Mouse (Mus musculus): ENCODE measurements around the gene Evi5l. TPM values are rescaled to one million over a fixed set of nuclear protein-coding genes. Genes with fewer than 3 reads are reported as not detected.
"Not testable (repeated sequence)": the region's sequence is repeated elsewhere in the genome, so short reads cannot be mapped to it uniquely, and the experiment has no call there.

Evi5l gene
- polyA plus RNA-seq, 1 experiment from 2014 or later: 36.3 TPM

GRCm38 (mm10) chr8:4247241-4247640 is 80.9 kb downstream of the Evi5l start:
- Histone ChIP-seq H3K4me1 (peaks cover 22% of the 10 kb centered on the region), H3K27ac (no peak overlapping the region), H3K9ac (no peak overlapping the region), H3K4me3 (no peak overlapping the region), H3K4me2 (no peak overlapping the region), H3K36me3 (peaks cover 80% of the 10 kb centered on the region), H3K27me3 (no peaks in the 10 kb centered on the region; the same call in 1 of the 2 replicates), H3K9me3 (no peaks in the 10 kb centered on the region)
- ATAC-seq (ENCODE audit: insufficient number of reproducible peaks, insufficient read depth, low FRiP score, low TSS enrichment, low read depth): no peak
- WGBS: 92% methylated on average over 8 of the region's 8 CpGs

DNA sequence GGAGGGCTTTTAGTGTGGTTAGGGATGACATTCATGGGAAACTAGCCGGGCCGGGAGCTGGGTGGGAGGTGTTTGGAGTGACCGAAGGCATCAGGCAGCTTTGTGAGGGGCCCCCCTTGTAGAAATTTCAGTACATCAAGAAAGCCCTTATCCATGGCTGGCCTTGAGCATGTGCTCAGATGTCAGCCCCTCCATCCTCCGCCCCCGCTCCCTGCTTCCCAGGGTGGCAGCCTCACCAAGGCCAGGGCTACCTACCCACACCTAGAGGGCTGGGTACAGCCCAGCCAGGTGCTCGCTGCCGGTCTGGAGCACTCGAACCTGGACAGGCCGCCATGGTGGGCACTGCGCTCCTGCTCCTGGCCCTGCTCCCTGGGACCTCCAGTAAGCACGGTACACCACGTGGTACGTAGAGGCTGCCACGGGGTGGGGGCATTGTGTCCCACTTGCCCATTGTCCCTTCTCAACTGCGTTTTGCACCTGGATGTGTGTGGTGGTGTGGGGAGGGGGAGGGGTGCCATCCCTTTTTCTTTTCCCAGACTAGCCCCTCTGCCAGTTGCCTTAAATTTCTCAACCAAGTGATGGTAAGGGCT is 81.7 kb downstream of the Evi5l start, which contains the start of gene Tgfbr3l:
Gene Tgfbr3l, plus strand, starts transcription at position 264 of the 590 bp plus-strand sequence.
- Histone ChIP-seq H3K9me3 (no peaks in the 10 kb centered on the region), H3K36me3 (peaks cover 72% of the 10 kb centered on the region), H3K4me3 (no peak within 1 kb of the TSS), H3K27me3 (no peaks in the 10 kb centered on the region; the same call in 1 of the 2 replicates), H3K27ac (no peak within 1 kb of the TSS; the same call in 1 of the 2 replicates), H3K4me1 (peaks cover 26% of the 10 kb centered on the region), H3K9ac (peak within 1 kb of the TSS; percentile 55), H3K4me2 (no peak within 1 kb of the TSS)
- WGBS: 86% methylated on average over 15 of the region's 15 CpGs
- no peak for ATAC-seq (ENCODE audit: insufficient number of reproducible peaks, insufficient read depth, low FRiP score, low TSS enrichment, low read depth)

DNA sequence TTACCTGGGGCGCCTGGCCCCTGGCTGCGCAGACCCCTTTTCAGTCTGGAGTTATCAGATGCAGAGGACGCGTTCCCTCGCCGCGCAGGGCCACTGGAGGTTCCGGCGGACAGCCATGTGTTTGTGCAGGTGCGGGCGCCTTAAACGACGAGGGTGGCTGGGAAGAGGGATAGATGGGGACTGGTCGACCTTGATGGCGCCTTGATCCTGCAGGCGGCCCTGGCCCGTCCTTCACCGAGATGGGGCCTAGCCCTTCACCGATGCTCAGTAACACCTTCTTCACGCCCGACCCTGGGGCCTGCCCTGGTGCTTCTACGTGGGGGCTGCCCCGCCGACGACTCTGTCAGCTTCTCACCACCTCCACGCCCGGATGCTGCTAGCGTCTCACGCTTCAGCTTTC is 82.8 kb downstream of the Evi5l start:
- H3K9me3 ChIP-seq: no peaks in the 10 kb centered on the region
- H3K4me1 ChIP-seq: peaks cover 34% of the 10 kb centered on the region
- no peak overlapping the region for H3K4me2 ChIP-seq
- peak overlapping the region; percentile 55 for H3K9ac ChIP-seq
- no peak overlapping the region for H3K27ac ChIP-seq
- peaks cover 61% of the 10 kb centered on the region for H3K36me3 ChIP-seq
- H3K4me3 ChIP-seq: no peak overlapping the region
- ATAC-seq (ENCODE audit: insufficient number of reproducible peaks, insufficient read depth, low FRiP score, low TSS enrichment, low read depth): no peak
- WGBS: 23% methylated on average over 29 of the region's 29 CpGs
- no peaks in the 10 kb centered on the region; the same call in 1 of the 2 replicates for H3K27me3 ChIP-seq

DNA sequence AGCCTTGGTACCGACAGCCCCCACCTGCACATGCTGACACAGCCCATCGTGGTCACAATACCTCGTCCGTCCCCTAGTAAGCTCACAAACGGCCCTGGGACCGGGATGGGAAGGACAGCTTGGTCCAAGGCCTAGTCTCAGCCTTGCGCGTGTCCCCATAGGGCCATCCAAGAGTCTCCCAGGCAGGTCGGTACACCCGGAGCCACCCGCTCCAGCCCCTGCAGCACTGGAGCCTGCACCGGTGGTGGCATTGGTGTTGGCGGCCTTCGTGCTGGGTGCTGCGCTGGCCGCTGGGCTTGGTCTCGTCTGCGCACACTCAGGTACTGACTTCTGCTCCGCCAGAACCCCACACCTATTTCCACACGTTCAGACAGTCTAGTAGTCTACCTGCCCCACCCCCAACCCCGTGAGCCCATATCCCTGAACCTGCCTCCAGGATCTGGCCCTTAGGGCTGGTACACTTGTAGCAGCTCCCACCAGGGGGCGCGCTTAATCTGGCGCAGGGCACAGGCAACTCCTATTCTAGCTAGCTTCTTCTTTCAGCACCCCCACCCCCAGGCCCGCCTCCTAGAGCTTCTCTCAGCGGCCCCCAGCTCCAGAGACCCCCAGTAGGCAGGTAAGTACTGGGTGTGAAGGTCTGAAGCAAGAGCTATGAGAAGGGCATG is 84.1 kb downstream of the Evi5l start:
- no peaks in the 10 kb centered on the region for H3K9me3 ChIP-seq
- H3K4me1 ChIP-seq: peaks cover 37% of the 10 kb centered on the region
- no peak for ATAC-seq (ENCODE audit: insufficient number of reproducible peaks, insufficient read depth, low FRiP score, low TSS enrichment, low read depth)
- no peak overlapping the region for H3K27ac ChIP-seq
- 34% methylated on average over 26 of the region's 26 CpGs for WGBS
- H3K36me3 ChIP-seq: peaks cover 61% of the 10 kb centered on the region
- H3K4me3 ChIP-seq: no peak overlapping the region
- H3K27me3 ChIP-seq: no peaks in the 10 kb centered on the region; the same call in 1 of the 2 replicates
- no peak overlapping the region for H3K9ac ChIP-seq
- H3K4me2 ChIP-seq: no peak overlapping the region

DNA sequence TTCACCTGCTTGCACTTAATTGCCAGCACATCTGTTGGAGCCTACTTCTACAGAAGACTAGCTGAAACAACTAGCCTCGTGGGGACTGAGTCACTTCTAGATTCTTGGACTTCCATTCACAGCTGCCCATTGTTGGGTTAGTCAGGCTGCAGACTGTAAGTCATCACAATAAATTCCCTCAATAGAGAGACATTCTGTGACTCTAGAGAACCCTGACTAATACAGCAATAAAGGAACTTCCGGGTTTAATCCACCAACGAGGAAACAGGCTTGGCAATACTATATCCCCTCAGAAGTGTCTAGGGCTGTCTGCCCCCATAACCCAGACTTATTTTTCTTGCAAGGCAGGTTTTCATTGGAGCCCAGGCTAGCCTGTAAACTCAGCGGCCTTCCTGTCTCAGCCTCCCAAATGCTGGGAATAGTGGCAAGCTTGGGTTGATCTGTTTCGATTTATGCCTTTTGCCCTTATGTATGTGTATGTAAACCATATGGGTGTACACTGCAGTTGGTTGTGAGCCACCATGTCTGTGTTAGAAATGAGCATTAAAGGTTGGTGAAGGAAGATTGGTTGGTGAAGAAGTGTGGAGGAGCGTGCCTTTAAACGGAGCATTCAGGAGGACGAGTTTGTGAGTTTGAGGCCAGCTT is 85.9 kb downstream of the Evi5l start:
- Histone ChIP-seq H3K27me3 (no peaks in the 10 kb centered on the region; the same call in 1 of the 2 replicates), H3K36me3 (peaks cover 61% of the 10 kb centered on the region), H3K4me1 (peaks cover 45% of the 10 kb centered on the region), H3K27ac (peak overlapping the region; percentile 95; the same call in 1 of the 2 replicates), H3K4me2 (peak overlapping the region; percentile 76), H3K9ac (peak overlapping the region; percentile 89), H3K9me3 (no peaks in the 10 kb centered on the region), H3K4me3 (peak overlapping the region; percentile 79)
- ATAC-seq (ENCODE audit: insufficient number of reproducible peaks, insufficient read depth, low FRiP score, low TSS enrichment, low read depth): no peak
- 47% methylated on average over 8 of the region's 8 CpGs for WGBS

DNA sequence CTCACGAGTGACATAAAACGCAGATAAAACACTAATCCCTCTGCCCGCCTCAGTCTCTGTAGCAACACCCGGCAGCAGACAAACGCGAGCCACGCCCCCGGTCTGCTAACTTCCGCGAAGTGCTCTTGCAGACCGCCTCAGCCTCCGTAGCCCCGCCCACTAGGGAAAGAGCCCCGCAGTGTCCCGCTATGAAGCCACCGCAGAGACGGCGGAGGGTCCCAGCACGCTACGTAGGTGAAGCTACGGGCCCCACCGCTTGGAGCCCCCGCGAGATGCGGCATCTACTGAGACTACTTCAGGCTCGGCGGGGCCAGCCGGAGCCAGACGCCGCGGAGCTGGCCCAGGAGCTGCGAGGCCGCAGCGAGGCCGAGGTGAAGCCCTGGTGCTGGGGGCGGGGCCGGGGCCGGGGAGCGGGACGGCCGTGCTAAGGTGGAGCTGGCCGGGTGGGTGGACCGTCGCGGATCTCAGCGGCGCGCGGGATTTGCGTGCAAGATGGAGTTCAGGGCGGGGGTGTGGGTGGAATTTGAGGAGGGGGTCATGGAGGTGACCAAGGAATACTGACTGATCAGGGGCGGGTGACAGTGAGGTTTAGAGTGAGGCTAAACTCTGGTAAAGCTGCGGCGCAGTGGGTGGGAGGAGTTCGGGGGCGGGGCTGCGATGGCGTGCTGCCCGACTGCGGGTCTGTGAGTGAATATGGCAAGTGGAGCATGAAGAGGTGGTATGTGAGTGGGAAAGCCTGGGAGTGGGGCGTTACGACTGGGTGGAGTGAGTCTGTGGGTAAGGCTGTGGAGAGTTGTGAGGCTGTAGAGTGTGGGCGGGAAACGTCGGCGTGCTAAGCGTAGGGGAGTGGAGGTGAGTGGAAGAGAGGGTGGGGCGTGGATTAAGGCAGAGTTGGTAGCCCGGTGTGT is 86.8 kb downstream of the Evi5l start, which contains the start of gene Snapc2:
Gene Snapc2, plus strand, starts transcription at position 147 of the 908 bp plus-strand sequence.
- peak; percentile 87 for ATAC-seq (ENCODE audit: insufficient number of reproducible peaks, insufficient read depth, low FRiP score, low TSS enrichment, low read depth)
- peak within 1 kb of the TSS; percentile 95 for H3K27ac ChIP-seq
- H3K36me3 ChIP-seq: peaks cover 53% of the 10 kb centered on the region
- under 1% methylated on average over 69 of the region's 69 CpGs for WGBS
- H3K9ac ChIP-seq: peak within 1 kb of the TSS; percentile 89
- no peaks in the 10 kb centered on the region; the same call in 1 of the 2 replicates for H3K27me3 ChIP-seq
- H3K4me3 ChIP-seq: peak within 1 kb of the TSS; percentile 79
- H3K4me1 ChIP-seq: peaks cover 52% of the 10 kb centered on the region
- H3K4me2 ChIP-seq: peak within 1 kb of the TSS; percentile 76
- no peaks in the 10 kb centered on the region for H3K9me3 ChIP-seq

GRCm38 (mm10) chr8:4254001-4254400 is 87.6 kb downstream of the Evi5l start:
- ATAC-seq (ENCODE audit: insufficient number of reproducible peaks, insufficient read depth, low FRiP score, low TSS enrichment, low read depth): no peak
- Histone ChIP-seq H3K9me3 (no peaks in the 10 kb centered on the region), H3K27ac (peak overlapping the region; percentile 95; the same call in 1 of the 2 replicates), H3K4me2 (peak overlapping the region; percentile 76), H3K27me3 (no peaks in the 10 kb centered on the region), H3K36me3 (peaks cover 46% of the 10 kb centered on the region), H3K4me1 (peaks cover 45% of the 10 kb centered on the region), H3K9ac (peak overlapping the region; percentile 49), H3K4me3 (peak overlapping the region; percentile 79)
- 67% methylated on average over 6 of the region's 6 CpGs for WGBS

GRCm38 (mm10) chr8:4255471-4255870 is 89.1 kb downstream of the Evi5l start:
- H3K27ac ChIP-seq; H3K27me3 ChIP-seq; H3K4me3 ChIP-seq; ATAC-seq (ENCODE audit: insufficient number of reproducible peaks, insufficient read depth, low FRiP score, low TSS enrichment, low read depth); H3K9ac ChIP-seq; H3K4me2 ChIP-seq; H3K9me3 ChIP-seq: not testable (repeated sequence)
- Histone ChIP-seq H3K4me1 (peaks cover 47% of the 10 kb centered on the region), H3K36me3 (peaks cover 41% of the 10 kb centered on the region)
- 80% methylated on average over 7 of the region's 7 CpGs for WGBS

DNA sequence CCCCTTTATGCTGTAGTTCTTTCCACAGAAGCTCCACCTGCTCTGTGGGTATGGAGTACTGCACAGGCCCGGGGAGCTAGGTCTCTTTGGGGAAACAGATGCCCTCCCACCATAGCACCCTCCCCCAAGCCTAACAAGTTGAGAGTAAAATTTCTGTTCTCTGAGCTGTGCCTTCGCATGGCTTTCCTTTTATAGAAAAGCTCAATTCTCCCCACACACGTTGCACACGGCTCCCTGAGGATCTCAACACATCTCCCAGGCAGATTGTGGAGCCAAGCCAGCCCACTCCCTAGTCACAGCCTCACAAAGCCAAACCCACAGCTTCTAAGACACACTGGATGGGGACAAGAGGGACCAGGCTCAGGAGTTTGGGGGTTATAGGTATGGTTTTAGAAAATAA is 90.5 kb downstream of the Evi5l start:
- H3K9ac ChIP-seq: peak overlapping the region; percentile 91
- H3K9me3 ChIP-seq: no peaks in the 10 kb centered on the region
- H3K36me3 ChIP-seq: peaks cover 55% of the 10 kb centered on the region
- no peak for ATAC-seq (ENCODE audit: insufficient number of reproducible peaks, insufficient read depth, low FRiP score, low TSS enrichment, low read depth)
- peak overlapping the region; percentile 66 for H3K4me2 ChIP-seq
- WGBS: 50% methylated on average over 4 of the region's 4 CpGs
- H3K4me1 ChIP-seq: peaks cover 43% of the 10 kb centered on the region
- peak overlapping the region; percentile 84; the same call in 1 of the 2 replicates for H3K4me3 ChIP-seq
- H3K27me3 ChIP-seq: no peaks in the 10 kb centered on the region
- H3K27ac ChIP-seq: no peak overlapping the region; the same call in 1 of the 2 replicates

DNA sequence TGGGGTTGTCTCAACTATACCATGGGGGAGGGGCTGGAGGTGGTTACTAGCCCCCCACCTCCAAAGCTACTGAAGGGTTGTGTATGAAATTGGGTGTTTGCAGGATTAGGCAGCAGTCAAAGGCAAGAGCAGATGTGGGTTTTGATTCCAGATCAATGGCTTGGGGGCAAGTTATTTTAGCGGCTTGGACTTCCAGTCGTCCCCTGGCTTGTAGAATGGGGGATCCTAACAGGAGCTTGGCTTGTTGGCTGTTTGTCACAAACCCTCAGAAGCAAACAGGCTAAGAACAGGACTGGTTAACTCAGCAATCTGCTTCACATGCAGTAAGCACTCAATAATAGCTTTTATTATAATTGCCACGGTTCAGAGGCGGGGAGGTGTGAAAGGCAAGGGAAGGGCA is 91.0 kb downstream of the Evi5l start:
- no peak for ATAC-seq (ENCODE audit: insufficient number of reproducible peaks, insufficient read depth, low FRiP score, low TSS enrichment, low read depth)
- H3K4me3 ChIP-seq: peak overlapping the region; percentile 84; the same call in 1 of the 2 replicates
- no peaks in the 10 kb centered on the region for H3K27me3 ChIP-seq
- H3K4me2 ChIP-seq: peak overlapping the region; percentile 66
- H3K9me3 ChIP-seq: no peaks in the 10 kb centered on the region
- peak overlapping the region; percentile 91 for H3K9ac ChIP-seq
- peaks cover 41% of the 10 kb centered on the region for H3K4me1 ChIP-seq
- peaks cover 59% of the 10 kb centered on the region for H3K36me3 ChIP-seq
- H3K27ac ChIP-seq: no peak overlapping the region; the same call in 1 of the 2 replicates
- WGBS: 56% methylated on average over 4 of the region's 4 CpGs

DNA sequence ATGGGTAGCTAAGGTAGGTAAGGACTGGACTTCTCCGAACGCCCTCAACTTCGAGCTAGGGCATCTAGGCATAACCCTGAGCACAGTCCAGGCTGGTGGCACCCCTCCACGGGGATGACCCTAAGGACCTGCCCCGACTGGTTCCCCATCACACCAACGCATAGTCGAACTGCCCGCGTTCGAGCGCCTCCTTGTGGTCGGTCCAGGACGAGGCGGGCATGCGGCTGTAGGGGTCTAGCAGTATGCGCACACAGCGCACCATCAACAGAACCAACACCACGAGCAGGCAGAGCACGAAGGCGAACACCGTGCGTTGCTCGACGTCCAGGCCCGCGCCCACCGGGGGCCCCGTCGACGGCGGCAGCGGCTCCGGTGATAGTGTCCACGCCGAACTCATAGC is 91.9 kb downstream of the Evi5l start:
- Histone ChIP-seq H3K27ac (peak overlapping the region; percentile 85), H3K27me3 (no peaks in the 10 kb centered on the region), H3K9ac (peak overlapping the region; percentile 91), H3K36me3 (peaks cover 68% of the 10 kb centered on the region), H3K4me1 (peaks cover 37% of the 10 kb centered on the region), H3K4me2 (peak overlapping the region; percentile 66), H3K9me3 (no peaks in the 10 kb centered on the region), H3K4me3 (peak overlapping the region; percentile 84)
- peak; percentile 37 for ATAC-seq (ENCODE audit: insufficient number of reproducible peaks, insufficient read depth, low FRiP score, low TSS enrichment, low read depth)
- WGBS: 2% methylated on average over 35 of the region's 35 CpGs

Measured in embryonic facial prominence, embryonic 13.5 days (tissue).